Mouse (Mus musculus) megakaryocyte, embryonic 14.5 days (primary cell): ENCODE measurements at regions not wholly inside any gene's neighbourhood (a gene's known extent, or its start where the extent isn't known, plus 50 kb on each side); places are given as distances from the start of the nearest gene placed in this dataset.

Experiments used
- H3K27me3 ChIP-seq: replicated peaks from 2 replicates; pipeline ENCODE3; 2012; ENCODE audit warnings: inconsistent platforms
- H3K36me3 ChIP-seq: replicated peaks from 2 replicates; pipeline ENCODE3; 2012; ENCODE audit warnings: low read length, inconsistent platforms, mixed read lengths
- H3K4me1 ChIP-seq: 2 replicates; pipeline ENCODE4 v1.6.1; 2012; ENCODE audit warnings: inconsistent platforms
- H3K4me3 ChIP-seq: replicated peaks from 2 replicates; pipeline ENCODE3; 2012; ENCODE audit warnings: moderate library complexity, mild to moderate bottlenecking, inconsistent platforms
- H3K9me3 ChIP-seq: 2 replicates; pipeline ENCODE4 v1.6.1; 2012; ENCODE audit warnings: inconsistent platforms
- FLI1 ChIP-seq: IDR thresholded peaks from 2 replicates; pipeline ENCODE4 v1.6.1; 2012; ENCODE audit warnings: low read length, inconsistent platforms, mixed read lengths
- GATA1 ChIP-seq: IDR thresholded peaks from 3 replicates; pipeline ENCODE4 v1.6.1; 2012; ENCODE audit warnings: mixed read lengths, low read length, inconsistent platforms, borderline replicate concordance

DNA sequence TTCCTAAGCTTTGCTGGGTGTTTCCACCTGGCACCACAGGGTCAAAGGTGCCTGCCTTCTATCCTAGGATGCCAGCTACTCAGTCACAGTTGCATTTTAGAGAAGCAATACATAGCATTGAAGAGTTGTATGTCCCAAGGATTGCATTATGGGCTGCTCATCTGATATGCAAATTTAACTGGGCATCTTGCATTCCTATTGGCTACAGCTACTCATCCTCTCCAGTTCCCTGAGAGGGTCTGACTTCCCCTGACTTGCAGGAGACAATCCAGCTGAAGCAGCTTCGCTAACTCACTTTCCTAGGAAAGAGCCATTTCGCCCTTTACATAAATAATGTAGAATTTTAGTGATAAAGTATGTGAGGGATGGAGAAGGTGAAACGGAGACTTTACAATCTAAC is 177.5 kb downstream of the Gm11011 start:
- TF ChIP-seq GATA1: no peak
- TF ChIP-seq FLI1: no peak
- no peaks in the 10 kb centered on the region for H3K36me3 ChIP-seq
- H3K9me3 ChIP-seq: peaks cover 84% of the 10 kb centered on the region
- no peaks in the 10 kb centered on the region for H3K4me1 ChIP-seq
- H3K4me3 ChIP-seq: no peak overlapping the region
- no peaks in the 10 kb centered on the region for H3K27me3 ChIP-seq

- H3K27me3 ChIP-seq: no peaks in the 10 kb centered on the region
- H3K9me3 ChIP-seq: peaks cover 90% of the 10 kb centered on the region
- no peak for TF ChIP-seq GATA1
- TF ChIP-seq FLI1: no peak
- H3K36me3 ChIP-seq: no peaks in the 10 kb centered on the region
- no peaks in the 10 kb centered on the region for H3K4me1 ChIP-seq
- peak overlapping the region; percentile 70 for H3K4me3 ChIP-seq
These were observed 182.4 kb downstream of the Gm11011 start for GRCm38 (mm10) chr2:169404908-169405690.

DNA sequence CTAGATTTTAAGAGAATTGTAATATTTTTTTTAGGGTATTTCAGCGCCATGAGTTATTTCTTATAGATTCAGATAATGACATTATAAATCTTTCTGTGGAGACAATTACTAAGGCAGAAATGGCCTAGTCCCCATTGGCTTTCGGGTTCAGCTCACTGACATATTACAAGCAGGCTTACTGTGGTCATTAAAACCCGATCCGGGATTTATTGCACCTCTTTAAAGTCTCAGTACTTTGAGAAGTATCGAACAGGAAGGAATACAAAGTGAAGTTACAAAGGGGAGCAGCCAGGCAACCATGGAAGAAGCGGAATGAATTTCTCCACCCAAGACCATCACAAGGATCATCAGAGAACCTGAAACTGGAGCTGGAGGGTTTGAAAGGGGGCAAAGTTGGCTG is 189.8 kb downstream of the Gm11011 start:
- no peak for TF ChIP-seq FLI1
- no peak for TF ChIP-seq GATA1
- H3K27me3 ChIP-seq: no peaks in the 10 kb centered on the region
- no peaks in the 10 kb centered on the region for H3K36me3 ChIP-seq
- H3K4me1 ChIP-seq: no peaks in the 10 kb centered on the region
- H3K9me3 ChIP-seq: peaks cover 85% of the 10 kb centered on the region
- H3K4me3 ChIP-seq: no peak overlapping the region

DNA sequence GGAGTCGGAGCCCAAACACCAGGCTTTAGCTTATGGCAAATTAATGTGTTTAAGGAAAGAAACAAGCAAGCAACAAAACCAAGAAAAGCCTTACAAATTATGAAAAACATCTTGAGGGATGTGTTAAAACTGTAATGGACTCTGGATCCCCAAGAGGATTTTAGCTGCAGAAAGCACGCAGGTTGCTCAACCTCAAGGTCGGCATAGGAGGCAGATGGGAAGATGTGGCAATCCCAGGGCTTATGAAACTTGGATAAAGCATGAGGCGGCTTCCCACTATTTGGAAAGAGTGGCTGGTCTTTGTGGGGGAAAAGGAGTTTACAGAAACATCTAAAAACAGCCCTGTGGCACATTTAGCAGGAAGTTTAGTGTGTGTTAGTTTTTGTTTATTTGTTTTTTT is 190.5 kb downstream of the Gm11011 start:
- Histone ChIP-seq H3K9me3 (peaks cover 85% of the 10 kb centered on the region), H3K27me3 (no peaks in the 10 kb centered on the region), H3K36me3 (no peaks in the 10 kb centered on the region), H3K4me1 (no peaks in the 10 kb centered on the region), H3K4me3 (no peak overlapping the region)
- TF ChIP-seq FLI1: no peak
- TF ChIP-seq GATA1: no peak

- H3K27me3 ChIP-seq: no peaks in the 10 kb centered on the region
- TF ChIP-seq FLI1 (no peak), GATA1 (no peak)
- peaks cover 83% of the 10 kb centered on the region for H3K9me3 ChIP-seq
- H3K4me1 ChIP-seq: no peaks in the 10 kb centered on the region
- H3K36me3 ChIP-seq: no peaks in the 10 kb centered on the region
- no peak overlapping the region for H3K4me3 ChIP-seq
These were observed 191.3 kb downstream of the Gm11011 start for GRCm38 (mm10) chr2:169396294-169396693.

- H3K36me3 ChIP-seq: no peaks in the 10 kb centered on the region
- peaks cover 80% of the 10 kb centered on the region for H3K9me3 ChIP-seq
- H3K27me3 ChIP-seq: no peaks in the 10 kb centered on the region
- no peak overlapping the region for H3K4me3 ChIP-seq
- no peaks in the 10 kb centered on the region for H3K4me1 ChIP-seq
- TF ChIP-seq GATA1: no peak
These were observed 197.9 kb downstream of the Gm11011 start for GRCm38 (mm10) chr2:169389611-169390010.

DNA sequence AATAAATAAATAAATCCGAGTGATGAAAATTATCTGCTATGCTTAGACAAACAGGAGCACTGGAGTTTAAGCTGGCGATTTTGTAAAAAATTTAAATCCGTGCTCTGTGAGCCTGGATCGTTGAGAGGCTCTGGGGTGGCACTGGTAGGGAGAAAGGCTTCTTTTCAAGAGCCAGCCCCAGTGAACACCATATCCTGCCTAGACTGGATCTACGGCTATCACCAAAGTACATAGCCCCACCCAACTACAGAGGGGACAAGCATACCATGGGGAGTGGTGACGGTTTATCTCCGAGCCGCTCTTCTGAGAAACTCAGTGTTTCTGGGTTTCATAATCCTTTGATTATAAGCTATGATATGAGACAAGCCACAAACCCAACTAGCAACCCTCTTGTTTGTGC is 199.0 kb downstream of the Gm11011 start:
- Histone ChIP-seq H3K4me3 (no peak overlapping the region), H3K4me1 (no peaks in the 10 kb centered on the region), H3K36me3 (no peaks in the 10 kb centered on the region), H3K9me3 (peaks cover 82% of the 10 kb centered on the region), H3K27me3 (no peaks in the 10 kb centered on the region)
- TF ChIP-seq FLI1: no peak
- TF ChIP-seq GATA1: no peak

GRCm38 (mm10) chr2:169387765-169388518 is 199.6 kb downstream of the Gm11011 start:
- Histone ChIP-seq H3K36me3 (no peaks in the 10 kb centered on the region), H3K4me1 (no peaks in the 10 kb centered on the region), H3K4me3 (no peak overlapping the region), H3K9me3 (peaks cover 79% of the 10 kb centered on the region), H3K27me3 (no peaks in the 10 kb centered on the region)
- TF ChIP-seq GATA1: no peak
- no peak for TF ChIP-seq FLI1

DNA sequence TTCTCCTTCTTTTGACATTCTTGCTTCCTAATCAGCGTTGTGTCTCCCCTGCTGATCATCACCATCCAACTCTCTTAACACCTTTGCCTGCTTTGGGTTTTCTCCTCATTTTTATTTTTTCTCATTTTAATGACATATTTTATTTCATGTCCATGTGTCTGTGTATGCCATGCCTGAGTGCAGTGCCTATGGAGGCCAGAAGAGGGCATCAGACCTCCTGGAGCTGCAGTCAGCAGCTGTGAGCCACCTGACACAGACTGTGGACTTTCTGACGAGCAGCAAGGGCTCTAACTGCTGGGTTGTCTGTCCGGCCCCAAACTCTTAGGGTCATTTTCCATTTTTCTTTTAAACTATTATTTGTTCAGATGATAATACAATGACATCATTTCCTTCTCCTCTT is 203.8 kb downstream of the Gm11011 start:
- peaks cover 77% of the 10 kb centered on the region for H3K9me3 ChIP-seq
- H3K36me3 ChIP-seq: no peaks in the 10 kb centered on the region
- TF ChIP-seq FLI1: no peak
- no peak for TF ChIP-seq GATA1
- no peaks in the 10 kb centered on the region for H3K4me1 ChIP-seq
- no peaks in the 10 kb centered on the region for H3K27me3 ChIP-seq
- H3K4me3 ChIP-seq: no peak overlapping the region

- Histone ChIP-seq H3K36me3 (no peaks in the 10 kb centered on the region), H3K4me1 (no peaks in the 10 kb centered on the region), H3K27me3 (no peaks in the 10 kb centered on the region), H3K9me3 (peaks cover 95% of the 10 kb centered on the region), H3K4me3 (no peak overlapping the region)
- TF ChIP-seq FLI1: no peak
- no peak for TF ChIP-seq GATA1
These were observed 214.5 kb downstream of the Gm11011 start for GRCm38 (mm10) chr2:169373069-169373468.
